Mouse (Mus musculus): ENCODE results near the gene Vmn1r189. TPM values are rescaled to one million over a fixed set of nuclear protein-coding genes. Genes with fewer than 3 reads are reported as not detected.
"Not testable (repeated sequence)": the region's sequence is repeated elsewhere in the genome, so short reads cannot be mapped to it uniquely, and the experiment has no call there.

The Vmn1r189 gene
- polyA plus RNA-seq (2015; fragmentation: Nextera tagmentation; extraction: Ambion mirVana): not detected in 2 replicates

- H3K27ac ChIP-seq; H3K9me3 ChIP-seq; H3K27me3 ChIP-seq; H3K4me2 ChIP-seq (replicated peaks); H3K4me1 ChIP-seq; H3K9ac ChIP-seq; H3K36me3 ChIP-seq; H3K4me3 ChIP-seq; ATAC-seq (ENCODE audit: low FRiP score, low read depth): not testable (repeated sequence)
- WGBS: 76% methylated on average over 2 of the region's 2 CpGs
Observed at GRCm38 (mm10) chr13:22105724-22106123, at the start of gene Vmn1r189. Gene Vmn1r189 (minus strand): TSS chr13:22105824.

GRCm38 (mm10) chr13:22136495-22137293, 31.1 kb upstream of the Vmn1r189 start:
- not testable (repeated sequence) for H3K4me1 ChIP-seq; H3K27ac ChIP-seq; H3K4me2 ChIP-seq (replicated peaks); ATAC-seq (ENCODE audit: low FRiP score, low read depth); H3K36me3 ChIP-seq; H3K9me3 ChIP-seq; H3K27me3 ChIP-seq; H3K4me3 ChIP-seq; H3K9ac ChIP-seq
- 69% methylated on average over 5 of the region's 5 CpGs for WGBS

DNA sequence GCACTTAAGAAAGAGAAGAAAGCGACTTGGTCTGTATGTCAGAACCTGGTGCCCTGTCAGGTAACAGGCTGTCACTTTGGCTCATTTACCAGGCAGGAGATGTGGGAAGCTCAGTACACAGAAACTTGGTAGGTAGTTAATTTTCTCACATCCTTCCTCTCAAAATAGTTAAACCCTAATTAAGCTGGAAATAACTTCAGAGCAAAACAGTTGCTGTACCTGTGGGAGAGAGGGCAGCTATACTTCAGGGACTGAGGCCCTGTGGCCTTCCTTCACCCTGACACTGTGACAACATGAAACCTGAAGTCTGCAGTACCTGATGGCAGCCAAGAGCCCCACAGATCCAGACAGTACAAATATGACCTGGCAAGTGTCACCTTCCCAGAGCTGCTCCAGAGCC, 21.5 kb downstream of the Vmn1r189 start, which contains the start of gene Vmn1r188:
Gene Vmn1r188 (plus strand): TSS at position 301 of the 400 bp plus-strand sequence.
- 83% methylated on average over 1 of the region's 1 CpGs for WGBS
- not testable (repeated sequence) for H3K36me3 ChIP-seq; H3K9me3 ChIP-seq; H3K4me3 ChIP-seq; H3K4me2 ChIP-seq (replicated peaks); H3K9ac ChIP-seq; H3K4me1 ChIP-seq; ATAC-seq (ENCODE audit: low FRiP score, low read depth); H3K27me3 ChIP-seq; H3K27ac ChIP-seq

DNA sequence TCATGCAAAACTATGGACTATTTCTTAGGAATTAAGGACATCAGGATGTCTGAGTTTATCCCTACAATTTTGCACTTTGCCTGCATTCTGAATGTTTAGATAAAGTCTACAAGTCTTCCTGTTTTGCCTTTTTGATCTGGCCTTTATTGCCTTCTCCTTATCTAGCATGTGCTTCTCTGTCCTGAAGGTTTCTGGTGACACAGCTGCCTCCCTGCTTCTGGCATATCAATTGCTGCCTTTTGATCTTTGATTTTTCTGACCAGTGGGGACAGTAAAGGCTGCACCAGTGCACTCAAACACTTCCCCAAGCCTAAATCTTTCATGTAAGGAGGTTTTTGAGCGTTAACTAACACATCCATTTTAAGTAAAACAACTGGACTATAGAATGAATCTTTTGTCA, 42.2 kb downstream of the Vmn1r189 start:
- 29% methylated on average over 1 of the region's 1 CpGs for WGBS
- Histone ChIP-seq H3K27ac (no peak overlapping the region), H3K27me3 (no peaks in the 10 kb centered on the region), H3K4me1 (no peaks in the 10 kb centered on the region), H3K36me3 (no peaks in the 10 kb centered on the region), H3K9ac (no peak overlapping the region), H3K4me2 (replicated peaks) (no peak overlapping the region), H3K4me3 (no peak overlapping the region), H3K9me3 (no peaks in the 10 kb centered on the region)
- no peak for ATAC-seq (ENCODE audit: low FRiP score, low read depth)

DNA sequence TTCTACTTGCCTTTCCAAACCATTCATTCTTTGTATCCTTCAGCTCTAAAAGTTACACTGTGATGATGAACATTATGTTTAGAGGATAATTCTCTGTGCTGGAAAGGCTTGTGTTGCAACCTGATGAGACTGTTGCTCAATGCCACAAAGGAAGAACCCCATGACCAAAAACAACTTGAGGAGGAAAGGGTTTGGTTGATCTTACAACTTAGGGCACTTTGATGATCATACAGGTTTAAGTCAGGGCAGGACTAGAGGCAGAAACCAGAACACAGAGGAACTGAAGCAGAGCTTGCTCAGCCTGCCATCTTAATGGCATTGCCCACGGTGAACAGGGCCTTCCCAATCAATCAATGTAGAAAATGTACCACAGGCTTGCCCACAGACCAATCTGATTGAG, 44.2 kb downstream of the Vmn1r189 start:
- Histone ChIP-seq H3K4me2 (replicated peaks) (no peak overlapping the region), H3K27me3 (no peaks in the 10 kb centered on the region), H3K27ac (no peak overlapping the region), H3K9ac (no peak overlapping the region), H3K4me3 (no peak overlapping the region), H3K9me3 (no peaks in the 10 kb centered on the region), H3K4me1 (no peaks in the 10 kb centered on the region), H3K36me3 (no peaks in the 10 kb centered on the region)
- no peak for ATAC-seq (ENCODE audit: low FRiP score, low read depth)
- WGBS: 88% methylated on average over 1 of the region's 1 CpGs

- no peak for ATAC-seq (ENCODE audit: low FRiP score, low read depth)
- Histone ChIP-seq H3K4me1 (peaks cover 4% of the 10 kb centered on the region; the same call in 1 of the 2 replicates), H3K36me3 (no peaks in the 10 kb centered on the region), H3K4me2 (replicated peaks) (no peak overlapping the region), H3K27ac (no peak overlapping the region), H3K9ac (no peak overlapping the region), H3K4me3 (no peak overlapping the region), H3K27me3 (no peaks in the 10 kb centered on the region), H3K9me3 (no peaks in the 10 kb centered on the region)
- WGBS: 88% methylated on average over 1 of the region's 1 CpGs
Observed at GRCm38 (mm10) chr13:22053754-22054153, 51.9 kb downstream of the Vmn1r189 start.

- H3K27me3 ChIP-seq: no peaks in the 10 kb centered on the region
- H3K27ac ChIP-seq: peak overlapping the region; percentile 75; the same call in 1 of the 2 replicates
- peak overlapping the region; percentile 52 for H3K4me3 ChIP-seq
- no peak for ATAC-seq (ENCODE audit: low FRiP score, low read depth)
- WGBS: 9% methylated on average over 5 of the region's 5 CpGs
- no peaks in the 10 kb centered on the region for H3K9me3 ChIP-seq
- peak overlapping the region; percentile 64 for H3K4me2 ChIP-seq (replicated peaks)
- H3K36me3 ChIP-seq: no peaks in the 10 kb centered on the region
- H3K9ac ChIP-seq: peak overlapping the region; percentile 69
- peaks cover 4% of the 10 kb centered on the region; the same call in 1 of the 2 replicates for H3K4me1 ChIP-seq
Observed at GRCm38 (mm10) chr13:22051523-22051859, 54.1 kb downstream of the Vmn1r189 start.

DNA sequence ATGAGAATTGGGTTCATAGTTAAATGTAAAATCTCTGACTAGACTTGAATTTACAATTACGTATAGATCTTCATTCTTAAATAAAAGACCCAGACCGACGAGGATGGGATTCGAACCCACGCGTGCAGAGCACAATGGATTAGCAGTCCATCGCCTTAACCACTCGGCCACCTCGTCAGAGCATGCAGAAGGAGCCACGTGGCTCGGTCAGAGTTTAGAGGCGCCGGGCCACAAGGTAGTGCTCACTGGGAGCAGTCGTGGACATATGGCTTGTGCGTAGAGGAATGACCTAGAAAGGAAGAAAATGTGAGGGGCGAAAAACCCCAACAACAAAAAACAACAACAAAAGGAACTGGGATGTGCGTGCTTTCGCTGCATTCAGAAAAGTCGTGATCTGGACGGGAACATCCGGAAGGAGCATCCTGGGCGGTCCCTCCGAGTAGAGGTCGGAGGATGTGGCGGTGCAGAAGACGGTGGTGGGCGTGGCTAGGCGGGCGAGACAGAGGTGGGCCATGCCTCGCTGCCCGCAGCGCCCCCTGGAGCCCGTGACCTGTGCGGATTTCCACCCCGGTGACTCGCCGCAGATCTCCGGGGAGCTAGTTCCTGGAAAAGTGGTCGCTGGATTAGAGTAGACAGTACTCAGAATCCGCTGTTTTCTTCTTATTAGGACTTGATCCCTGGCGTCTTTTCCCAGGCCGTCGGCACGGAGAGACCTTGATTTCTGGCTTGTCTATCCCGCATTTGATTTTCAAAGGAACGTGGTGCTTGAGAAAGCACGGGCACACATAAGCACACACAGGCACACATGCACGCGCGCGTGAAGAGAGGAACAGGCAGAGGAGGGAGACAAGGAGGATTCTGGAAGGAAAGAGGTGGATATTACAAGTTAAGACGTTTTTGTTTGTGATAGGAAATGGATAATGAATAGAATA, 54.8 kb downstream of the Vmn1r189 start:
- Histone ChIP-seq H3K27ac (peak overlapping the region; percentile 75), H3K4me1 (peaks cover 4% of the 10 kb centered on the region; the same call in 1 of the 2 replicates), H3K9ac (peak overlapping the region; percentile 69), H3K36me3 (no peaks in the 10 kb centered on the region), H3K4me2 (replicated peaks) (peak overlapping the region; percentile 64), H3K27me3 (no peaks in the 10 kb centered on the region), H3K4me3 (peak overlapping the region; percentile 52), H3K9me3 (no peaks in the 10 kb centered on the region)
- WGBS: under 1% methylated on average over 52 of the region's 52 CpGs
- ATAC-seq (ENCODE audit: low FRiP score, low read depth): peak; percentile 93

Small RNA genes within 50 kb of the gene (microRNA-seq; reads per million reads assigned to microRNA genes)
- not detected for gene Gm26300

Other genes with a start within 250 kb of the Vmn1r189 start
- gene Zfp184, start 160.7 kb downstream of the Vmn1r189 start, polyA plus RNA-seq (2015; fragmentation: Nextera tagmentation; extraction: Ambion mirVana): 18.3 and 20.2 TPM in 2 replicates
- 0.37 and 0.38 TPM in 2 replicates for gene Pom121l2, start 124.6 kb downstream of the Vmn1r189 start, polyA plus RNA-seq (2015; fragmentation: Nextera tagmentation; extraction: Ambion mirVana)
- gene Prss16, start 96.1 kb downstream of the Vmn1r189 start, polyA plus RNA-seq (2015; fragmentation: Nextera tagmentation; extraction: Ambion mirVana): 0.98 and 1.1 TPM in 2 replicates
- 8.8 and 11.8 TPM in 2 replicates for gene Hist1h2ah, start 70.3 kb downstream of the Vmn1r189 start, polyA plus RNA-seq (2015; fragmentation: Nextera tagmentation; extraction: Ambion mirVana)
- 14.4 and 16.2 TPM in 2 replicates for gene Hist1h2bk, start 70.0 kb downstream of the Vmn1r189 start, polyA plus RNA-seq (2015; fragmentation: Nextera tagmentation; extraction: Ambion mirVana)
- 25.3 and 27.8 TPM in 2 replicates for gene Hist1h4i, start 64.5 kb downstream of the Vmn1r189 start, polyA plus RNA-seq (2015; fragmentation: Nextera tagmentation; extraction: Ambion mirVana)
- 75.9 and 76.5 TPM in 2 replicates for gene Hist1h2ag, start 62.9 kb downstream of the Vmn1r189 start, polyA plus RNA-seq (2015; fragmentation: Nextera tagmentation; extraction: Ambion mirVana)
- gene Hist1h2bj, start 62.6 kb downstream of the Vmn1r189 start, polyA plus RNA-seq (2015; fragmentation: Nextera tagmentation; extraction: Ambion mirVana): 17.9 TPM in 2 replicates
- gene Vmn1r188, start 21.4 kb downstream of the Vmn1r189 start, polyA plus RNA-seq (2015; fragmentation: Nextera tagmentation; extraction: Ambion mirVana): not detected in 2 replicates
- not detected in 2 replicates for gene Vmn1r191, start 78.1 kb upstream of the Vmn1r189 start, polyA plus RNA-seq (2015; fragmentation: Nextera tagmentation; extraction: Ambion mirVana)
- not detected in 2 replicates for gene Vmn1r192, start 85.3 kb upstream of the Vmn1r189 start, polyA plus RNA-seq (2015; fragmentation: Nextera tagmentation; extraction: Ambion mirVana)
- not detected in 2 replicates for gene Vmn1r193, start 117.3 kb upstream of the Vmn1r189 start, polyA plus RNA-seq (2015; fragmentation: Nextera tagmentation; extraction: Ambion mirVana)
- not detected in 2 replicates for gene Vmn1r194, start 138.4 kb upstream of the Vmn1r189 start, polyA plus RNA-seq (2015; fragmentation: Nextera tagmentation; extraction: Ambion mirVana)
- not detected in 2 replicates for gene Vmn1r195, start 164.7 kb upstream of the Vmn1r189 start, polyA plus RNA-seq (2015; fragmentation: Nextera tagmentation; extraction: Ambion mirVana)
- not detected in 2 replicates for gene Vmn1r196, start 184.1 kb upstream of the Vmn1r189 start, polyA plus RNA-seq (2015; fragmentation: Nextera tagmentation; extraction: Ambion mirVana)
- gene Vmn1r197, start 218.8 kb upstream of the Vmn1r189 start, polyA plus RNA-seq (2015; fragmentation: Nextera tagmentation; extraction: Ambion mirVana): not detected in 2 replicates
- not detected in 2 replicates for gene Vmn1r198, start 244.5 kb upstream of the Vmn1r189 start, polyA plus RNA-seq (2015; fragmentation: Nextera tagmentation; extraction: Ambion mirVana)

Measured in limb, embryonic 13.5 days (tissue).